Mouse (Mus musculus) heart, postnatal 0 days (tissue): ENCODE data around the gene Mettl26. TPM values are rescaled to one million over a fixed set of nuclear protein-coding genes. Genes with fewer than 3 reads are reported as not detected.

Source experiments
- ATAC-seq: fragments of 200-750 bp; cut with Nextera tagmentation; 2 replicates; pipeline ENCODE4 v1.8.0; 2017; ENCODE audit warnings: low read depth, moderate number of reproducible peaks, moderate library complexity; ENCODE audit not compliant: insufficient read depth
- DNase-seq: peaks from one replicate; pipeline ENCODE4 v3.0.0-alpha.2; 2016; ENCODE audit warnings: low spot score
- H3K27ac ChIP-seq: fragments of 300-500 bp; sonication (generic); 2 replicates; pipeline ENCODE4 v1.5.1; 2014; ENCODE audit warnings: low read depth, mild to moderate bottlenecking
- H3K27me3 ChIP-seq: fragments of 300-500 bp; sonication (generic); 2 replicates; pipeline ENCODE4 v1.6.1; 2014; ENCODE audit warnings: low read length, mixed read lengths; ENCODE audit not compliant: control insufficient read depth, insufficient read depth
- H3K36me3 ChIP-seq: fragments of 300-500 bp; sonication (generic); replicated peaks from 2 replicates; pipeline ENCODE4 v1.6.1; 2014; ENCODE audit warnings: low read length, mixed read lengths; ENCODE audit not compliant: control insufficient read depth, insufficient read depth
- H3K4me1 ChIP-seq: fragments of 300-500 bp; sonication (generic); 2 replicates; pipeline ENCODE4 v1.6.1; 2014; ENCODE audit warnings: antibody characterized with exemption; ENCODE audit not compliant: control insufficient read depth, insufficient read depth
- H3K4me2 ChIP-seq: fragments of 300-500 bp; sonication (generic); 2 replicates; pipeline ENCODE4 v1.6.1; 2014; ENCODE audit warnings: low read depth, mild to moderate bottlenecking, low read length, moderate library complexity
- H3K4me3 ChIP-seq: fragments of 300-500 bp; sonication (generic); 2 replicates; pipeline ENCODE4 v1.5.1; 2014; ENCODE audit warnings: low read depth, low read length
- H3K9ac ChIP-seq: fragments of 300-500 bp; sonication (generic); replicated peaks from 2 replicates; pipeline ENCODE4 v1.6.1; 2014; ENCODE audit warnings: low read depth, low read length, mixed read lengths
- H3K9me3 ChIP-seq: fragments of 300-500 bp; sonication (generic); replicated peaks from 2 replicates; pipeline ENCODE4 v1.6.1; 2016; ENCODE audit warnings: low read length; ENCODE audit not compliant: control insufficient read depth
- CTCF ChIP-seq: IDR thresholded peaks from 2 replicates; pipeline ENCODE4 v1.5.1; 2016; ENCODE audit warnings: antibody characterized with exemption, control low read depth, low read depth
- EP300 ChIP-seq: IDR thresholded peaks from 2 replicates; pipeline ENCODE4 v1.6.1; 2016; ENCODE audit warnings: antibody characterized with exemption, low read depth
- WGBS: fragments of 180-500 bp; shearing (Covaris S2); extraction: QIAGEN DNeasy Blood & Tissue Kit; methylation state at CpG from one replicate; pipeline ENCODE4 v1.1.7; 2014; 5-methylcytosine and 5-hydroxymethylcytosine counted together
- polyA plus RNA-seq: library from polyadenylated mRNA; unstranded; fragments of >200 nt; fragmentation: Nextera tagmentation; extraction: Ambion mirVana; gene quantifications from 2 replicates; pipeline ENCODE4 v1.2.1, GENCODE M21; 2015
- total RNA-seq: library from RNA; depleted of rRNA; stranded (reverse); fragments of >200 nt; gene quantifications from 2 replicates; pipeline ENCODE4 v1.2.3, GENCODE M21; 2014; ENCODE audit warnings: low replicate concordance

Gene Mettl26
- total and polyA plus RNA-seq, 2 experiments from 2014 or later = 27.8 to 28.1 TPM

DNA sequence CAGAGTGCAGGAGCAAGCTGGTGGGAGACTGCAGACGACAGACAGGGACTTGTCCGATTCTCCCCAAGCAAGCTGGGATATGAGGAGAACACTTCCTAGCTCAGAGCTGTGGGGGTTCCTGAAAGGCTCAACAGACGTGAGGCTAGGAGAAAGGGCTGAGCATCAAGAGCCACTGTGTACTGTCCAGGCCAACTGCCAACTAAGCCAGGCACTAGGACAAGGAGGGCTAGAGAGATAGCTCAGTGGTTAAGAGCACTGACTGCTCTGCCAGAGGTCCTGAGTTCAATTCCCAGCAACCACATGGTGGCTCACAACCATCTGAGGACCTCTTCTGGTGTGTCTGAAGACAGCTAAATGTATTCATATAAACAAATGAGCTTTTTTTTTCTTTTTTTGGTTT lies 32.4 kb upstream of the Mettl26 start:
- Histone ChIP-seq H3K4me2 (no peak overlapping the region), H3K27ac (no peak overlapping the region), H3K4me1 (peaks cover 13% of the 10 kb centered on the region; the same call in 1 of the 2 replicates), H3K27me3 (no peaks in the 10 kb centered on the region), H3K4me3 (no peak overlapping the region), H3K9ac (no peak overlapping the region), H3K36me3 (peaks cover 48% of the 10 kb centered on the region), H3K9me3 (no peaks in the 10 kb centered on the region)
- no peak for TF ChIP-seq CTCF
- no peak for TF ChIP-seq EP300
- 84% methylated on average over 3 of the region's 3 CpGs for whole genome bisulfite sequencing
- ATAC-seq = no peak
- DNase-seq = no peak

DNA sequence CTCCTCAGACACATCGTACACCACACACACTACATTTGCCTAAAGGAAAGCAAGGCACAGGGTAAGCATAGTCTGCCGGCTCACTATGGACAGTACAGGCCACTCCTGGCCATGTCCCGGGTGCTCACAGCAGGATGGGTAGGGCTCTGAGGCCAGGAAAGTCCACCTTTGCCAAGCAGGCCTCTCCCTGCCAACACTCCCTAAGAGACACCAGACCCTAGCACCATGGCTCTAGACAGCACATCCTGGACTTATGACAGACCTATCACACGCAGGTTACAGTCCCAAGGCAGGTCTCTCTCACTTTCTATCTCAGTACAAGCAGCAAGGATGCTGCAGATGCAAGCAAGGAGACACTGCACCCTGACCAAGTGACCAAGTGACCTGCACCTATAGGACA lies 31.8 kb upstream of the Mettl26 start:
- Histone ChIP-seq H3K4me1 (peaks cover 12% of the 10 kb centered on the region; the same call in 1 of the 2 replicates), H3K27me3 (no peaks in the 10 kb centered on the region), H3K9ac (peak overlapping the region; percentile 84), H3K27ac (peak overlapping the region; percentile 93; the same call in 1 of the 2 replicates), H3K4me3 (peak overlapping the region; percentile 80), H3K9me3 (no peaks in the 10 kb centered on the region), H3K4me2 (peak overlapping the region; percentile 93), H3K36me3 (peaks cover 49% of the 10 kb centered on the region)
- 85% methylated on average over 4 of the region's 4 CpGs for WGBS
- TF ChIP-seq CTCF (no peak), EP300 (no peak)
- ATAC-seq (no peak), DNase-seq (no peak)

DNA sequence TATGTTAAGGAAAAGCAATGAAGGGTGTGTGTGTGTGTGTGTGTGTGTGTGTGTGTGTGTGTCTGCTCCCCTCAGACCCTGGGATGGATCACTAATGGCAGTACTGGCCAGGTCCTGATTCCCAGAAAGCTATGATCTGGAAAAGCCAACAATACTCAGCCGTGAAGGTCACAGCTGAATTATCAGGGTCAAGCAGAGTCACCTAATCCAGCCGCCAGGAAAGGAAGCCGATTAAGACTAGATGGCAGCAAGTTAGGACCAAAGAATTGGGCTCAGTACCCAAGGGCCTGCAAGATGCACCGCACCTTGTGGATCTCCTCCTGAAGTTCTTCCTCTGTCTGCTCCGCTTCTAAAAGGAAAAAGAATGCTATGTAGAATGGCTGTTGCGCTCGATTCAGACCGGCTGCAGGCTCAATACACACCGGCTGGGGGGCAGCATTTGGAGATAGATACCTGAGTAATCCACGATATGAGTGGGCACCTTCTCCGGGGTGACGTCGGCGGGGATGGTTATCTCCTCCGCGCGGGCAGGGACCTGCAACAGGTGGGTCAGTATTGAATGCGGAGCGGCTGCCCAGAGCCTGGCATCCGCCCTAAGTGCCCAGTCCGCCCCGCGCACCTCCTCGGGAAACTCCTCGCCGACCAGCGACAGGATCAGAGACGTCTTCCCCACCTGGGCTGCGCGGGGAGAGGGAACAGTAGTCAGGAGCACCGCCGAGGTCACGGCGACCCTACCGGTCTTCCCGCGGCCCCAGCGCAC lies 31.1 kb upstream of the Mettl26 start:
- DNase-seq (no peak), ATAC-seq (peak; percentile 37; the same call in 1 of the 2 replicates)
- no peaks in the 10 kb centered on the region for H3K9me3 ChIP-seq
- peak overlapping the region; percentile 93 for H3K4me2 ChIP-seq
- peak overlapping the region; percentile 84 for H3K9ac ChIP-seq
- no peak for TF ChIP-seq EP300
- no peak for TF ChIP-seq CTCF
- H3K27ac ChIP-seq = peak overlapping the region; percentile 93
- under 1% methylated on average over 38 of the region's 38 CpGs for WGBS
- H3K36me3 ChIP-seq = peaks cover 43% of the 10 kb centered on the region
- H3K4me3 ChIP-seq = peak overlapping the region; percentile 80
- no peaks in the 10 kb centered on the region for H3K27me3 ChIP-seq
- peaks cover 12% of the 10 kb centered on the region; the same call in 1 of the 2 replicates for H3K4me1 ChIP-seq

DNA sequence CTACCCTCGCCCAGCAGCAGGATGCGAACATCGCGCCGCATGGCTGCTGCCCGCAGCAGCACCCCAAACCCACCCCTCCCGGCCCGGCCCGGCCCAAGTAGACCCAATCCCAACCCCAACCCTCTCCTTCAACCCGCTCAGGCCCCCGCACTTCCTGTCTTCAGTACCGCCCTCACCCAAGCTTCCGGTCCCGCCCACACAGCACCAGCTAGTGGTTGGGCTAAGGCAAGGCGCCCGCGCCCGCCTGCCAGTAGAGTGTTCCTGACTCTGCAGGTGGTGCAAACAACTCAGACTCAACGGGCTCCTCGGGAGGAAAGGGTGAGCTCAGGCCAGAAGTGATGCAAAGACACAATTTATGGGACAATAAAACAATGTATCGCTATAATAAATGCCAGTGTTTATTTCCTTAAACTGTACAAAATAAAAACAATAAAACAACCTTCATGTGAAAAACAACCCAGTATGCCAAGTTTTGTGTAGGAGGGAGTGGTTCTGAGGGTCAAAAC lies 30.4 kb upstream of the Mettl26 start, which contains the start of gene Rhot2:
TSS of gene Rhot2 (minus strand) at position 456 of the 506 bp plus-strand sequence.
- H3K4me2 ChIP-seq = peak within 1 kb of the TSS; percentile 93
- H3K9ac ChIP-seq = peak within 1 kb of the TSS; percentile 84
- peak within 1 kb of the TSS; percentile 93 for H3K27ac ChIP-seq
- H3K4me3 ChIP-seq = peak within 1 kb of the TSS; percentile 80
- peaks cover 38% of the 10 kb centered on the region for H3K36me3 ChIP-seq
- H3K4me1 ChIP-seq = peaks cover 12% of the 10 kb centered on the region; the same call in 1 of the 2 replicates
- H3K9me3 ChIP-seq = no peaks in the 10 kb centered on the region
- ATAC-seq = peak; percentile 95
- no peaks in the 10 kb centered on the region for H3K27me3 ChIP-seq
- DNase-seq = peak; percentile 92
- WGBS = 1% methylated on average over 21 of the region's 21 CpGs
- TF ChIP-seq EP300 = peak; percentile 71
- TF ChIP-seq CTCF = peak; percentile 74

DNA sequence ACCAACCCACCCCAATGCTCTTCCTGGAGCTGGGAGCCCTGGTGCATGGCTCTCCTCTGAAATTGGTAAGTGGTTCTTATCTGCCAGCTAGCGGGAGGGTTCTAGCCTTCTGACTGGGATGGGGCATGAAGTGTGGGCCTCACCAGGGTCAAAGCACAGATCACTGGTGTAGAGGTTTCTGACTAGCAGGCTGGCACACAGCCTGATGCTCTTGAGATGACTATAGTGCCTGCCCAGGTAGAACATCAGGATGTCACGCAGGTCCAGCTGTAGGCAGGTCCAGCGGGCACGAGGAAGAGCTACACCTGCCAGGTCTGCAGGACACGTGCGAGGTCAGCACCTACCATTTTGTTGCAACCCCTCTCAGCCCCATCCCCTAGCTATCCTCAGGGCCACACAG lies 14.6 kb upstream of the Mettl26 start:
- H3K9ac ChIP-seq = no peak overlapping the region
- 84% methylated on average over 6 of the region's 6 CpGs for WGBS

More for the DNA sequence above, 14.6 kb upstream of the Mettl26 start:
- H3K27ac ChIP-seq = no peak overlapping the region
- ATAC-seq (no peak), DNase-seq (no peak)
- no peaks in the 10 kb centered on the region for H3K27me3 ChIP-seq
- no peak overlapping the region for H3K4me2 ChIP-seq
- peaks cover 9% of the 10 kb centered on the region for H3K4me1 ChIP-seq
- H3K36me3 ChIP-seq = peaks cover 17% of the 10 kb centered on the region
- H3K9me3 ChIP-seq = no peaks in the 10 kb centered on the region
- no peak overlapping the region for H3K4me3 ChIP-seq
- TF ChIP-seq CTCF = no peak
- no peak for TF ChIP-seq EP300
